Mouse (Mus musculus) liver, postnatal 0 days (tissue): ENCODE measurements around the gene Kcnc2.

Experiments used
- CTCF ChIP-seq: sonication (generic); IDR thresholded peaks from 2 replicates; pipeline ENCODE4 v1.5.1; 2016; ENCODE audit warnings: antibody characterized with exemption, low read depth
- EP300 ChIP-seq: IDR thresholded peaks from 2 replicates; pipeline ENCODE4 v1.6.1; 2016; ENCODE audit warnings: antibody characterized with exemption, low read depth, mild to moderate bottlenecking

GRCm38 (mm10) chr10:112436950-112437349 lies 166.0 kb downstream of the Kcnc2 start:
- TF ChIP-seq CTCF: no peak
- no peak for TF ChIP-seq EP300
